Mouse (Mus musculus) E14TG2a.4 (cell line): ENCODE results near the gene Chst14.

Experiments used
- H3K27me3 ChIP-seq: 2 replicates; pipeline ENCODE4 v1.6.1; 2014; ENCODE audit warnings: low read length, control low read depth; ENCODE audit not compliant: insufficient read depth
- H3K36me3 ChIP-seq: 2 replicates; pipeline ENCODE4 v1.6.1; 2014; ENCODE audit warnings: low read length, control low read depth; ENCODE audit not compliant: insufficient read depth
- H3K4me1 ChIP-seq: replicated peaks from 2 replicates; pipeline ENCODE4 v1.6.1; 2014; ENCODE audit warnings: low read depth, low read length, control low read depth
- H3K4me3 ChIP-seq: replicated peaks from 2 replicates; pipeline ENCODE4 v1.5.1; 2014; ENCODE audit warnings: mild to moderate bottlenecking, low read length
- H3K9me3 ChIP-seq: 2 replicates; pipeline ENCODE4 v1.6.1; 2014; ENCODE audit warnings: low read length, control low read depth
- CTCF ChIP-seq: conservative IDR thresholded peaks from 2 replicates; pipeline ENCODE4 v1.5.1; 2014; ENCODE audit warnings: low read length
- NANOG ChIP-seq: IDR thresholded peaks from 2 replicates; pipeline ENCODE4 v1.6.1; 2014; ENCODE audit warnings: borderline replicate concordance, low read length, mixed read lengths

The Chst14 gene

GRCm38 (mm10) chr2:118978064-118978463 lies 51.8 kb downstream of the Chst14 start:
- no peaks in the 10 kb centered on the region for H3K9me3 ChIP-seq
- TF ChIP-seq NANOG = no peak
- peak; percentile 23 for TF ChIP-seq CTCF
- H3K36me3 ChIP-seq = no peaks in the 10 kb centered on the region
- H3K27me3 ChIP-seq = peaks cover 63% of the 10 kb centered on the region
- peaks cover 15% of the 10 kb centered on the region for H3K4me1 ChIP-seq
- H3K4me3 ChIP-seq = no peak overlapping the region
